Mouse (Mus musculus) liver, adult 2 months (tissue): ENCODE data around the gene Zic4.

Source experiments
- CTCF ChIP-seq: fragments of 200-500 bp; IDR thresholded peaks from 2 replicates; pipeline ENCODE4 v1.5.1; 2011; ENCODE audit warnings: low read depth, low read length, control low read depth
- POLR2A ChIP-seq: fragments of 200-500 bp; IDR thresholded peaks from 2 replicates; pipeline ENCODE4 v1.6.1; 2011; ENCODE audit warnings: low read length, control low read depth; ENCODE audit not compliant: insufficient read depth; ENCODE audit errors: extremely low read depth

- TF ChIP-seq CTCF, result no peak
- no peak for TF ChIP-seq POLR2A
These were observed 8.0 kb downstream of the Zic4 start for GRCm38 (mm10) chr9:91370191-91370708.
